Mouse (Mus musculus) heart, adult 2 months (tissue): ENCODE data around the gene Erf. TPM values are rescaled to one million over a fixed set of nuclear protein-coding genes. Genes with fewer than 3 reads are reported as not detected.
"Not testable (repeated sequence)": the region's sequence is repeated elsewhere in the genome, so short reads cannot be mapped to it uniquely, and the experiment has no call there.

ENCODE experiments used
- DNase-seq, 2 experiments: peaks; one replicate each; pipeline ENCODE4 v3.0.0; 2021
- H3K27ac ChIP-seq: fragments of 200-600 bp; 2 replicates; pipeline ENCODE4 v1.8.1; 2022
- H3K27me3 ChIP-seq: fragments of 200-500 bp; 2 replicates; pipeline ENCODE4 v1.6.1; 2012; ENCODE audit warnings: mild to moderate bottlenecking, low read length, inconsistent platforms, mixed read lengths; ENCODE audit not compliant: control insufficient read depth, insufficient read depth
- H3K36me3 ChIP-seq: fragments of 200-500 bp; 2 replicates; pipeline ENCODE4 v1.6.1; 2012; ENCODE audit warnings: low read length, inconsistent platforms; ENCODE audit not compliant: control insufficient read depth, insufficient read depth
- H3K4me1 ChIP-seq: fragments of 200-500 bp; 2 replicates; pipeline ENCODE4 v1.6.1; 2011; ENCODE audit warnings: low read length; ENCODE audit not compliant: control insufficient read depth, insufficient read depth
- H3K4me3 ChIP-seq: fragments of 200-600 bp; 2 replicates; pipeline ENCODE4 v1.8.1; 2022
- H3K79me2 ChIP-seq: fragments of 200-500 bp; replicated peaks from 2 replicates; pipeline ENCODE4 v1.6.1; 2012; ENCODE audit warnings: mild to moderate bottlenecking, inconsistent platforms, low read length, moderate library complexity, mixed read lengths; ENCODE audit not compliant: control insufficient read depth, insufficient read depth
- H3K9ac ChIP-seq: fragments of 200-500 bp; 2 replicates; pipeline ENCODE4 v1.6.1; 2012; ENCODE audit warnings: low read depth, mild to moderate bottlenecking, control low read depth, inconsistent platforms, low read length, mixed read lengths
- CTCF ChIP-seq: fragments of 200-600 bp; IDR thresholded peaks from 2 replicates; pipeline ENCODE4 v1.8.1; 2022; ENCODE audit warnings: antibody characterized with exemption, mild to moderate bottlenecking, moderate library complexity
- EP300 ChIP-seq: fragments of 200-500 bp; IDR thresholded peaks from 2 replicates; pipeline ENCODE4 v1.6.1; 2011; ENCODE audit warnings: low read depth, low read length, control low read depth; ENCODE audit not compliant: insufficient read depth
- POLR2A ChIP-seq: fragments of 200-500 bp; IDR thresholded peaks from 2 replicates; pipeline ENCODE4 v1.6.1; 2011; ENCODE audit warnings: mild to moderate bottlenecking, low read depth, low read length, control low read depth; ENCODE audit not compliant: insufficient read depth
- WGBS: fragments of 180-500 bp; shearing (Covaris S2); methylation state at CpG from one replicate; pipeline ENCODE4 v1.1.7; 2018; 5-methylcytosine and 5-hydroxymethylcytosine counted together
- intact Hi-C: fragments of 180-260 bp; cut with DNase I; formaldehyde crosslinking; loops from one replicate; pipeline ENCODE4 v1.15.1; 2025
- polyA plus RNA-seq: library from polyadenylated mRNA; depleted of rRNA; stranded (reverse); fragments of >200 nt; gene quantifications from 2 replicates; pipeline ENCODE4 v1.2.3, GENCODE M21; 2012
- total RNA-seq, 2 experiments: library from RNA; stranded (reverse); gene quantifications; 2 replicates each; pipeline ENCODE4 v1.2.3; 2021

The Erf gene
- total and polyA plus RNA-seq, 3 experiments: 16.5 to 21.2 (median 17.1) TPM

DNA sequence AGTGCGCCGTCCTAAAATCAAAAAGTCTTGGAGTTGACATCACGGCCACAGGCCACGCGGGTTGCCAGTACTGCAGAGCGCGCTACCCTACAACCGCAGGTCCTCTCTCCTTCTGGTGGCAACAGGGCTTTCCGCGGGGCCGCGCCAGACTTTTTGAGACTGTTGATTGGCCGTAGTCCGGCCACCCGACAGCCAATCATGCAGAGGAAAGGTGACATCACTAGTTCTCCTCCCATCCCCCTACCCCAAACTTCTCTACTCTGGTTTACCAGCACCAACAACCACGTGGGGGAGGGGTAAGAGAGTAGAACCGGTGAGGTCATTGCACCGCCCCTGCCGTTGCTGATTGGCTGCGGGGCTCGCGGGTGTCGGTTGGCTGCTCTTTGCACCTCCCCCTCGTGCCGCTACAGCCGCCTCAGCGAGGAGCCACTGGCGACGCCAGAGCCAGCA is 16.8 kb upstream of the Erf start, which contains the start of gene Cic:
Gene Cic, plus strand, starts transcription at position 404 of the 450 bp plus-strand sequence.
- no peaks in the 10 kb centered on the region for H3K27me3 ChIP-seq
- peak within 1 kb of the TSS; percentile 94 for H3K4me3 ChIP-seq
- H3K4me1 ChIP-seq: peaks cover 10% of the 10 kb centered on the region
- intact Hi-C loops: no loop called here
- H3K79me2 ChIP-seq: peaks cover 4% of the 10 kb centered on the region
- DNase-seq: peak in 1 of 2 experiments; percentile 99
- peak within 1 kb of the TSS; percentile 100 for H3K27ac ChIP-seq
- TF ChIP-seq POLR2A: peak; percentile 64
- TF ChIP-seq EP300: peak; percentile 57; the same call in 1 of the 2 replicates
- TF ChIP-seq CTCF: peak; percentile 33
- H3K9ac ChIP-seq: peak within 1 kb of the TSS; percentile 86
- WGBS: under 1% methylated on average over 29 of the region's 29 CpGs
- no peaks in the 10 kb centered on the region for H3K36me3 ChIP-seq

DNA sequence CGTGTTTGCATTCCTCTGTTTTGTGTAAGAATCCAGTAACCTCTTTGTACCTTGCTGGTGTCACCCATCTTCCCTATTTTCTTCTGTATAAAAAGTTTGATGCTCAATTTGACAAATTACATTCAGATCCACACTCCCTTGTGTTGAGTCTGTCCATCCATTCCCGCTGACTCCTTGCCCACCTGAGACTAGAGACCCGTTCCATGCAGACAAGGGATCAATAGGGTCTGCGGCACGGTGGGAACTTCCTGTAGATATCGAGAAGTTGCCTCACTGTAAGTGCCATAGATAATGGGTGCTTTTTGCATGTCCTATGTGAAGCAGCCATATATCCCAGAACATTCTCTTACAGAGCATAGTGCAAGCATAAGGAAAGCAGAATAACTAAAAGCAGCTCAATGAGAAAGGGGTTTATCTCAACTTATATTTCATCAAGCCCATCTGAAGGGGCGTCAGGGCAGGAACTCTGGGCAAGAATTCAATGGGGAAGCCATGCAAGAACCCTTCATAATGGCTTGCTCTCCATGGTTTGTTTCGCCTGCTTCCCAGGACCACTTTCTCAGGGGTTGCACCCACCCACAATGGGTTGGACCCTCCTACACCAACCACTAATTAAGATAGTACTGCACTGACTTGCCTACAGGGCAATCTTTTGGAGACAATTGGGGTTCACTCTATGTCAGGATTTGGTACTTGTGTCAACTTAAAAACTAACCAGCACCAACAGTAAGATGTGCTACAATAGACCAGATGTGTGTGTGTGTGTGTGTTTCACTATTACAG is 15.8 kb upstream of the Erf start:
- Histone ChIP-seq H3K79me2 (peaks cover 1% of the 10 kb centered on the region; the same call in 1 of the 2 replicates), H3K27me3 (no peaks in the 10 kb centered on the region), H3K4me3 (no peak overlapping the region), H3K4me1 (peaks cover 10% of the 10 kb centered on the region), H3K27ac (no peak overlapping the region), H3K36me3 (no peaks in the 10 kb centered on the region), H3K9ac (no peak overlapping the region)
- intact Hi-C loops: no loop called here
- TF ChIP-seq POLR2A (no peak), CTCF (no peak), EP300 (no peak)
- 69% methylated on average over 8 of the region's 8 CpGs for WGBS
- DNase-seq: no peak

DNA sequence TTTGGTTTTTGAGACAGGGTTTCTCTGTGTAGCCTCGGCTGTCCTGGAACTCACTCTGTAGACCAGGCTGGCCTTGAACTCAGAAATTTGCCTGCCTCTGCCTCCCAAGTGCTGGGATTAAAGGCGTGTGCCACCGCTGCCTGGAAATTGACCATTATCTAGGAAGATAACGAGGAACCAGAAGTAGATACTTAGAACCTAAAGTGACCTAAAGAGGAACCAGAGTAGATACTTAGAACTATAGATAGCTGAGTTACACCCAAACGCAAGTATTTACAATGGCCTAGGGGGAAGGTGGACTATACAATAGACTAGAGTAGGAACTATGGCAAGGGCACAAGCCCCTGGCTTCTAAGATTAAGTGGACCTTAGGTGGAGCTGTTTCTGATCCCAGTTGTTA is 15.2 kb upstream of the Erf start:
- H3K27ac ChIP-seq, H3K36me3 ChIP-seq, H3K79me2 ChIP-seq, intact Hi-C loops, H3K9ac ChIP-seq, H3K4me3 ChIP-seq, DNase-seq, H3K27me3 ChIP-seq, H3K4me1 ChIP-seq: not testable (repeated sequence)
- 73% methylated on average over 5 of the region's 5 CpGs for whole genome bisulfite sequencing

DNA sequence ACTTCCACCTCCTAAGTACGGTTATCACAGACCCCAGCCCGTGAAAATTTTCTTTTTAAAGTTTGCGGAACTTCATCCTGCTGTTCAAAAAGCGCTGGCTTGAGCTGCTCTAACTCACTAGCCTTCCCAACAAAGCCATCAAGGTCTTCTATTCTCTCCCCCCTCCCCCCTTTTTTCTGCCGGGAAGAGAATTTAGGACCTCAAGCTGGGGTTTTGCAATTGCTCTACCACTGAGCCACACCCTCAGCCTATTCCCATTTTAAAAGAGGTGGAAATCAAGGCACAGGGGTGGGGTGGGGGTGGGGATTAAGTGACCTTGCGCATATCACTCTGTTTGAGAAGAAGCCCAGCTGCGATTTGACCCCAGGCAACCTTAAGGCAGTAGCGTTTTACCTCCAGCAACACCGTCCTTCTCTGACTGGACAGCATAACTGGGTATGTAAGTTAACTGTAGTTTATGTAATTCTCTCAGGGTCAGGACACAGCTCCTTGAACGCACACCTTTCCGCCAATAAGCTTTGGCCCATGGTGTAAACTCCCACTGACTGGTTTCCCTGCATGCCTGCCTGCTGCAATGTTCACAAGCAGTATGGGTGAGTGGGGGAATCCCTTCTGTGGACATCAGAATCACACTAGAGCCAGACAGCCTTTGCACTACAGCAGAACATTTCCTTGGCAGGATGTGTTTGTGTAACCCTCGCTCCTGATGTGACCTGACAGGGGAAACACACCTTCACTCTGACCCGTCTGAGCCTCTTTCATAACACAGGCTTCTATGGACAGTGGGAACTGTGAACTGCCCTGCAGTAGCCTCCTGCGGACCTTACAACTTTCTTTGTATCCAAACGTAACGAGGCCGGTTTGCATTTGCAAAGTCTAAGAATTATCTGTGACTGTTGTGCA is 13.7 kb upstream of the Erf start:
- Histone ChIP-seq H3K4me1 (peaks cover 2% of the 10 kb centered on the region), H3K9ac (no peak overlapping the region), H3K4me3 (no peak overlapping the region), H3K79me2 (no peaks in the 10 kb centered on the region), H3K27ac (no peak overlapping the region), H3K36me3 (no peaks in the 10 kb centered on the region), H3K27me3 (no peaks in the 10 kb centered on the region)
- DNase-seq: no peak
- 64% methylated on average over 17 of the region's 17 CpGs for WGBS
- no peak for TF ChIP-seq EP300
- TF ChIP-seq POLR2A: no peak
- TF ChIP-seq CTCF: no peak
- intact Hi-C loops: no loop called here

DNA sequence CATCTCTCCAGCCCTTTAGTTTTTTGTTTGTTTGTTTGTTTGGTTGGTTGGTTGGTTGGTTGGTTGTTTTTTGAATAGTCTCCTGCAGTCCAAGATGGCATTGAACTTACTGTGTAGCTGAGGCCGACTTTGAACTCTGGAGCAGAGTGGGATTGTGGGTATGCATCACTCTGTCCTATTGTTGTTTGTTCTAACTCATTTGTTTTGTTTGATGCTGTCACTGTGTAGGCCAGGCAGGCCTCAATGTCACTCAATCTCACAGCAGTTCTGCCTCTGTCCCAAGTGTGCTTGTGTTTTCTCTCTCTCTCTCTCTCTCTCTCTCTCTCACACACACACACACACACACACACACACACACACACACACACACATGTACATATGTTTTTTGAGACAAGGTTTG is 11.3 kb upstream of the Erf start:
- no peak for TF ChIP-seq CTCF
- TF ChIP-seq POLR2A: no peak
- TF ChIP-seq EP300: no peak
- Histone ChIP-seq H3K27me3 (no peaks in the 10 kb centered on the region), H3K4me1 (peaks cover under 1% of the 10 kb centered on the region; the same call in 1 of the 2 replicates), H3K36me3 (no peaks in the 10 kb centered on the region), H3K9ac (no peak overlapping the region), H3K27ac (no peak overlapping the region), H3K79me2 (no peaks in the 10 kb centered on the region), H3K4me3 (no peak overlapping the region)
- DNase-seq: no peak
- intact Hi-C loops: no loop called here
- 77% methylated on average over 1 of the region's 1 CpGs for WGBS
